Mouse (Mus musculus) erythroblast, embryonic 14.5 days (primary cell): Measurements from ENCODE around the gene Plau. TPM values are rescaled to one million over a fixed set of nuclear protein-coding genes. Genes with fewer than 3 reads are reported as not detected.

Source experiments
- H3K27me3 ChIP-seq: 2 replicates; pipeline ENCODE4 v1.6.1; 2012; ENCODE audit warnings: inconsistent platforms; ENCODE audit not compliant: control insufficient read depth
- H3K36me3 ChIP-seq: 2 replicates; pipeline ENCODE4 v1.6.1; 2012; ENCODE audit warnings: mild to moderate bottlenecking, inconsistent platforms; ENCODE audit not compliant: control insufficient read depth
- H3K4me1 ChIP-seq: 2 replicates; pipeline ENCODE4 v1.6.1; 2012; ENCODE audit warnings: inconsistent platforms; ENCODE audit not compliant: control insufficient read depth
- H3K4me3 ChIP-seq: replicated peaks from 2 replicates; pipeline ENCODE3; 2012; ENCODE audit warnings: moderate library complexity, mild to moderate bottlenecking, inconsistent platforms
- H3K9me3 ChIP-seq: 2 replicates; pipeline ENCODE4 v1.6.1; 2012; ENCODE audit warnings: low read length, inconsistent platforms, mixed read lengths; ENCODE audit not compliant: control insufficient read depth
- GATA1 ChIP-seq: IDR thresholded peaks from 2 replicates; pipeline ENCODE4 v1.6.1; 2012; ENCODE audit warnings: low read length, inconsistent platforms, mixed read lengths
- TAL1 ChIP-seq: IDR thresholded peaks from 3 replicates; pipeline ENCODE4 v1.6.1; 2012; ENCODE audit warnings: low read length, inconsistent platforms, mixed read lengths
- polyA plus RNA-seq: library from polyadenylated mRNA; stranded (reverse); fragments of >175 nt; gene quantifications from 2 replicates; pipeline ENCODE4 v1.2.3, GENCODE M21; 2012

The Plau gene
- polyA plus RNA-seq = not detected in 2 replicates

DNA sequence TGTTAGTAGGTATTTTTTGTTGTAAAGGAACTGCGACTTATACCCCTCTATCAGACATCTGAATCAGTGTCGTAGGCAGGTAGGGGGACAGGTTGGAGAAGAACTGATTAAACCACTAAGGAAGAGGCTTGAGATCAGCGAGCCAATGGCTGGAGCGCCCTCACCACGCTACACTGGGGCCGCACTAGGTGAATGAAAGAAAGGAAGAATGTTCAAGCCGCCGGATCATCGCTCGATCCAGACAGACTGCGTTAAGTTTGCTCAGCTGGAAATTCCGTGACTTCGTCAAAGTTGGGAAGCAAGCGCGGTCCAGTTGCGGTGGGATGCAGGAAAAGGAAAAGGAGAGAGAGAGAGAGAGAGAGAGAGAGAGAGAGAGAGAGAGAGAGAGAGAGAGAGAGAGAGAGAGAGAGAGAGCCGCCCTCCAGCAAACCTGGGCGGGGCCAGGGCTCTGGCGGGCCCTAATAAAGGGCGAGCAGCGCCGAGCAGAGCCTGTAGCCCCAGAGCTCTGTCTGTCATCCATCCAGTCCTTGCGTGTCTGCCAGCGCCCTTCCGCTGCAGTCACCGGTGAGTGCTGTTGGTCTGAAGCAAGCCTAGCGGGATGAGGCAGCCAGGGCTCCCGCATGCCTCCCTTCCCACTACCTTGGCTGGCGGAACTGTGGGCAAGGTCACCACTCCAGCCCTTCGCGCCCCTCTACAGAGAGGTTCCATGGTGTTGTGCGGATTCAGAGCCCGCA, at the start of gene Plau:
Gene Plau (plus strand): TSS at position 490 of the 734 bp plus-strand sequence.
- Histone ChIP-seq H3K4me3 (peak within 1 kb of the TSS; percentile 44), H3K27me3 (peaks cover 56% of the 10 kb centered on the region), H3K9me3 (no peaks in the 10 kb centered on the region), H3K4me1 (peaks cover 9% of the 10 kb centered on the region), H3K36me3 (no peaks in the 10 kb centered on the region)
- no peak for TF ChIP-seq TAL1
- no peak for TF ChIP-seq GATA1

GRCm38 (mm10) chr14:20788151-20788550, 48.3 kb upstream of the Plau start:
- no peak overlapping the region for H3K4me3 ChIP-seq

GRCm38 (mm10) chr14:20789593-20789992, 46.9 kb upstream of the Plau start:
- Histone ChIP-seq H3K4me1 (peaks cover 27% of the 10 kb centered on the region), H3K27me3 (0 out of 2 replicates have a peak, but pooled peaks cover 3% of the 10 kb centered on the region), H3K36me3 (peaks cover 42% of the 10 kb centered on the region), H3K9me3 (no peaks in the 10 kb centered on the region), H3K4me3 (no peak overlapping the region)
- TF ChIP-seq GATA1 = no peak
- no peak for TF ChIP-seq TAL1

More at GRCm38 (mm10) chr14:20788151-20788550, 48.3 kb upstream of the Plau start:
- Histone ChIP-seq H3K4me1 (peaks cover 16% of the 10 kb centered on the region), H3K27me3 (0 out of 2 replicates have a peak, but pooled peaks cover 3% of the 10 kb centered on the region), H3K36me3 (peaks cover 47% of the 10 kb centered on the region), H3K9me3 (no peaks in the 10 kb centered on the region)
- TF ChIP-seq GATA1 (no peak), TAL1 (no peak)

DNA sequence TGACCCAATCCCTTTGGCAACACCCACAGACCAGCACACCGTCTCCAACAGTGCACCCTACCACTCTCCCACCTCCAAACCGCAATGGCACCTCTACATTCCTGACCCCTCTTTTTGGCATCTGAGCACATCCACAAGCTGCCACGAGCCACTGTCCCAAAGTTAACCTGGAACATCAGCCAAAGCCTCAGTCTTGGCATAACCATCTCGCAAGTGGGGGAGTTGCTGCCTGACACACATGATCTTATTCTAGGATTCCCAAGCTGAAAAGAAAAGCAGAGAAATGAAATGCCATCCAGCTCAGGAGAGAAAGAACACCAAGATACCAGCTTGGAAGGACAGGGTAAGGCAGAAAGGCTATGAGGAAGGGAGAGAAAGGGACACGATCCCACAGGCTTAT, 46.0 kb upstream of the Plau start:
- H3K4me3 ChIP-seq = no peak overlapping the region
- H3K4me1 ChIP-seq = peaks cover 32% of the 10 kb centered on the region
- H3K27me3 ChIP-seq = 0 out of 2 replicates have a peak, but pooled peaks cover 3% of the 10 kb centered on the region
- H3K36me3 ChIP-seq = peaks cover 35% of the 10 kb centered on the region
- TF ChIP-seq TAL1 = no peak
- TF ChIP-seq GATA1 = no peak
- H3K9me3 ChIP-seq = no peaks in the 10 kb centered on the region

- H3K9me3 ChIP-seq = no peaks in the 10 kb centered on the region
- peaks cover 31% of the 10 kb centered on the region for H3K36me3 ChIP-seq
- no peak for TF ChIP-seq GATA1
- TF ChIP-seq TAL1 = no peak
- peaks cover 36% of the 10 kb centered on the region for H3K4me1 ChIP-seq
- H3K27me3 ChIP-seq = 0 out of 2 replicates have a peak, but pooled peaks cover 3% of the 10 kb centered on the region
- H3K4me3 ChIP-seq = no peak overlapping the region
These were observed 45.5 kb upstream of the Plau start for GRCm38 (mm10) chr14:20790996-20791395.

- Histone ChIP-seq H3K9me3 (no peaks in the 10 kb centered on the region), H3K27me3 (0 out of 2 replicates have a peak, but pooled peaks cover 3% of the 10 kb centered on the region), H3K4me1 (peaks cover 30% of the 10 kb centered on the region), H3K36me3 (peaks cover 26% of the 10 kb centered on the region), H3K4me3 (no peak overlapping the region)
- TF ChIP-seq TAL1 (no peak), GATA1 (no peak)
These were observed 44.8 kb upstream of the Plau start for GRCm38 (mm10) chr14:20791511-20792242.

GRCm38 (mm10) chr14:20792243-20792921, 44.1 kb upstream of the Plau start:
- H3K9me3 ChIP-seq = no peaks in the 10 kb centered on the region
- H3K27me3 ChIP-seq = 0 out of 2 replicates have a peak, but pooled peaks cover 3% of the 10 kb centered on the region
- H3K4me3 ChIP-seq = peak overlapping the region; percentile 84
- H3K36me3 ChIP-seq = peaks cover 26% of the 10 kb centered on the region
- peaks cover 29% of the 10 kb centered on the region for H3K4me1 ChIP-seq
- TF ChIP-seq GATA1 (no peak), TAL1 (no peak)

DNA sequence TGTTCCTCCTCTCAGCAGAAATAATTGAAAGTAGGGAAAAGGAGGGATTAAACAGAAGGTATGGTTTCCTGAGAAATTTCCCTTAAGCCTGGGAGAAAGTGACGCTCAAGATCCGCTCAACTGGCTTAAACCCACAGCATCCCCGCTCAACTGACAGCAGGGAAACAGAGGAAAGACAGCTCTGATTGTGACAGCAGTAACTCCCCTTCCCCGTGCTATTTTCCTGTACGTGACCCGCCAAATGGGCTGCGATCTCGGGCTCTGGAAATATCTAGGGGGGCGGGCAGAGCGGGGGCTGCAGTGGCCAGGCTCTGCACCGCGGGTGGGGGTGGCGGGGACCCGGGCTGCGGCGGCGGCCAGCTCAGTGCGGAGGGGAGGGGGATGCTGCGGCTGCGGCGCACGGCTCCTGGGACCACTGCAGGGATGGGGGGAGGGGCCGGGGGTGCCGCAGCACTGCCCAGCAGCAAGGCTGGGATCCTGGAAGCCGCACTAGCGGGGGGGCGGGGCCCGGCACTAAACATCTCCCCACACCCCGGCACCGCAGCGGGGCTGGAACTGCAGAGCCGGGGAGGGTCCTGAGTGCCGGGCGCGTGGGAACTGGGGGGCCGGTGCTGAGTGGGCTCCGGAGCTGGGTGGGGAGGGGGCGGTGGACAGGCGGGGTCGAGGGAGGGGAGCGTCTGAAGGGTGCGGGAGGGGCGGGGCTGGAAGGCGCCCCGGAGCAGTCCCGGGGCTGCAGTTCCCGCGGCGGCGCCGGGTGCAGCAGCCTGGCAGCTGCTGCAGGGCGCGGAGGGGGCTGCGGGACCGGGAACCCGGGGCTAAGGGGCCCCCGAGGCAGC, 43.3 kb upstream of the Plau start:
- H3K9me3 ChIP-seq = no peaks in the 10 kb centered on the region
- TF ChIP-seq TAL1 (no peak), GATA1 (no peak)
- 0 out of 2 replicates have a peak, but pooled peaks cover 3% of the 10 kb centered on the region for H3K27me3 ChIP-seq
- H3K4me1 ChIP-seq = peaks cover 29% of the 10 kb centered on the region
- peak overlapping the region; percentile 84 for H3K4me3 ChIP-seq
- H3K36me3 ChIP-seq = peaks cover 24% of the 10 kb centered on the region
